Mouse (Mus musculus) stomach, postnatal 0 days (tissue): Measurements from ENCODE around the gene Fuca1. TPM values are rescaled to one million over a fixed set of nuclear protein-coding genes. Genes with fewer than 3 reads are reported as not detected.

Experiments
- ATAC-seq: fragments of 200-750 bp; cut with Nextera tagmentation; 2 replicates; pipeline ENCODE4 v1.8.0; 2017; ENCODE audit not compliant: low FRiP score, low TSS enrichment
- DNase-seq: peaks from one replicate; pipeline ENCODE4 v3.0.0-alpha.2; 2016; ENCODE audit warnings: low spot score
- H3K27ac ChIP-seq: fragments of 300-500 bp; sonication (generic); replicated peaks from 2 replicates; pipeline ENCODE4 v1.5.1; 2014; ENCODE audit warnings: mild to moderate bottlenecking, control low read depth
- H3K27me3 ChIP-seq: fragments of 300-500 bp; sonication (generic); 2 replicates; pipeline ENCODE4 v1.6.1; 2014; ENCODE audit warnings: low read length; ENCODE audit not compliant: control insufficient read depth, insufficient read depth
- H3K36me3 ChIP-seq: fragments of 300-500 bp; sonication (generic); 2 replicates; pipeline ENCODE4 v1.6.1; 2014; ENCODE audit warnings: low read length, mixed read lengths; ENCODE audit not compliant: control insufficient read depth, insufficient read depth
- H3K4me1 ChIP-seq: fragments of 300-500 bp; sonication (generic); replicated peaks from 2 replicates; pipeline ENCODE4 v1.6.1; 2014; ENCODE audit warnings: antibody characterized with exemption; ENCODE audit not compliant: control insufficient read depth, insufficient read depth
- H3K4me2 ChIP-seq: fragments of 300-500 bp; sonication (generic); replicated peaks from 2 replicates; pipeline ENCODE4 v1.6.1; 2014; ENCODE audit warnings: low read depth, mild to moderate bottlenecking, control low read depth, moderate library complexity
- H3K4me3 ChIP-seq: fragments of 300-500 bp; sonication (generic); 2 replicates; pipeline ENCODE4 v1.5.1; 2014; ENCODE audit warnings: low read depth, low read length, control low read depth
- H3K9ac ChIP-seq: fragments of 300-500 bp; sonication (generic); 2 replicates; pipeline ENCODE4 v1.6.1; 2014; ENCODE audit warnings: mild to moderate bottlenecking, low read length, control low read depth, mixed read lengths
- H3K9me3 ChIP-seq: fragments of 300-500 bp; sonication (generic); 2 replicates; pipeline ENCODE4 v1.6.1; 2016; ENCODE audit warnings: low read length; ENCODE audit not compliant: control insufficient read depth
- CTCF ChIP-seq: IDR thresholded peaks from 2 replicates; pipeline ENCODE4 v1.5.1; 2016; ENCODE audit warnings: antibody characterized with exemption, low read depth, mild to moderate bottlenecking, moderate library complexity
- EP300 ChIP-seq: optimal IDR thresholded peaks from 2 replicates; pipeline ENCODE3; 2016; ENCODE audit warnings: antibody characterized with exemption
- WGBS: fragments of 180-500 bp; shearing (Covaris S2); extraction: QIAGEN DNeasy Blood & Tissue Kit; methylation state at CpG from one replicate; pipeline ENCODE4 v1.1.7; 2014; 5-methylcytosine and 5-hydroxymethylcytosine counted together
- polyA plus RNA-seq: library from polyadenylated mRNA; unstranded; fragments of >200 nt; fragmentation: Nextera tagmentation; extraction: Ambion mirVana; gene quantifications from 2 replicates; pipeline ENCODE4 v1.2.1, GENCODE M21; 2015

Fuca1 gene
- polyA plus RNA-seq, 1 experiment from 2014 or later: 171 TPM

DNA sequence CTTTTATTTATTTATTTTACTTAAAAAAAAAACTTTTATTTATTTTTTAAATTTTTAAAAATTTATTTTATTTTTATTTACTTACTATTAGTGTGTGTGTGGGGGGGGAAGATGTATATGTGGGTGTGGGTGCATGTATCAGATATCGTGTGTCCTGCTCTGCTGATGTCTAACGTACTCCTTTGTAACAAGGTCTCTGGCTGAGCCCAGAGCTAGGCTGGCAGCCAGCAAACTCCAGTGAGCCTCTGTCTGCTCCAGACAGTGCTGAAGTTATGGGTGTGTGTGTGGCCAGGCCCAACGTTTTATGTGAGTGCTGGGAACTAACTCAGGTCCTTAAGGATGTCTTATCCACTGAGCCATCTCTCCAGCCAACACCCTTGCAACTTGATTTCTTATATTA lies 8.4 kb upstream of the Fuca1 start:
- Histone ChIP-seq H3K9ac (no peak overlapping the region), H3K27me3 (no peaks in the 10 kb centered on the region), H3K4me1 (no peaks in the 10 kb centered on the region), H3K27ac (no peak overlapping the region), H3K36me3 (no peaks in the 10 kb centered on the region), H3K4me3 (no peak overlapping the region), H3K4me2 (no peak overlapping the region), H3K9me3 (no peaks in the 10 kb centered on the region)
- ATAC-seq (no peak), DNase-seq (no peak)
- no peak for TF ChIP-seq CTCF
- TF ChIP-seq EP300: no peak
- WGBS: 51% methylated on average over 3 of the region's 3 CpGs

DNA sequence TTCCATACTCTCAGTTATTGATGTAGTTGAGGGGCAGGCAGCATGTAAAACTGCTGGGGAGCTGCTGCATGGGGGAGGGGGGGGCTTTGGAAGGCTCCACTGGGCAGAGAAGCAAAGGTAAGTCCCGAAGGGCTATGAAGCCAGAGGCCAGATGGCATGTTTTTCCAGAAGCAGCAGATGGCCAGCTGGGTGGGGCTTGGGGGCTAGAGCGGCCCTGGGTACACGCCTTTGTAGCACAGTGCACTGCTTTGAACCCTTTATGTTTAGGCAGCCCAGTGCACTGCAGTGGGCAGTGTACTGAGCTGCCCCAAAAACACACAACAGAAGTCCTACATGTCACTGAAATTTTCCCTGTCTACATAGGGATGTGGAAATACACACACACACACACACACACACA lies 7.7 kb upstream of the Fuca1 start:
- no peak overlapping the region for H3K4me3 ChIP-seq
- no peak overlapping the region for H3K27ac ChIP-seq
- 41% methylated on average over 3 of the region's 3 CpGs for WGBS
- no peak overlapping the region for H3K9ac ChIP-seq
- H3K27me3 ChIP-seq: no peaks in the 10 kb centered on the region
- no peaks in the 10 kb centered on the region for H3K9me3 ChIP-seq
- H3K4me2 ChIP-seq: no peak overlapping the region
- H3K36me3 ChIP-seq: no peaks in the 10 kb centered on the region
- H3K4me1 ChIP-seq: no peaks in the 10 kb centered on the region
- no peak for ATAC-seq
- TF ChIP-seq EP300 (no peak), CTCF (no peak)
- no peak for DNase-seq

DNA sequence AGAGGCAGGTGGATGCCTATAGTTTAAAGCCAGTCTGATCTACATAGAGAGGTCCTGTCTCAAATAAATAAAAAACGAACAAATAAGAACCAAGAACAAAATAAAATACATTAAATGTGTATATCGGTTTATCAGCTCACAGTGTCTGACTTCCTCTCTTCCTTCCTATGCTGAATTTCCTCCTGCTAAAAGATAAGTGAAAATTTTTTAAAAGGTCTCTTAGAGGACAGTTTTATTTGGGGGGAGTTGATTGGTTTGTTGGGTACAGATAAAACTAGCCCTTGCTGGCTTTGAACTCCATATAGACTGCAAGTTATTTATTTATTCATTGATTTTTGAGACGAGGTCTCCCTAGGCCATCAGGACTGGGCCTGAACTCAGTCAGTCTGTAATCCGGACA lies 7.1 kb upstream of the Fuca1 start:
- Histone ChIP-seq H3K4me1 (no peaks in the 10 kb centered on the region), H3K36me3 (no peaks in the 10 kb centered on the region), H3K27ac (no peak overlapping the region), H3K27me3 (no peaks in the 10 kb centered on the region), H3K4me2 (no peak overlapping the region), H3K4me3 (no peak overlapping the region), H3K9me3 (no peaks in the 10 kb centered on the region), H3K9ac (no peak overlapping the region)
- DNase-seq (no peak), ATAC-seq (no peak)
- no peak for TF ChIP-seq CTCF
- TF ChIP-seq EP300: no peak
- WGBS: 70% methylated on average over 4 of the region's 4 CpGs

DNA sequence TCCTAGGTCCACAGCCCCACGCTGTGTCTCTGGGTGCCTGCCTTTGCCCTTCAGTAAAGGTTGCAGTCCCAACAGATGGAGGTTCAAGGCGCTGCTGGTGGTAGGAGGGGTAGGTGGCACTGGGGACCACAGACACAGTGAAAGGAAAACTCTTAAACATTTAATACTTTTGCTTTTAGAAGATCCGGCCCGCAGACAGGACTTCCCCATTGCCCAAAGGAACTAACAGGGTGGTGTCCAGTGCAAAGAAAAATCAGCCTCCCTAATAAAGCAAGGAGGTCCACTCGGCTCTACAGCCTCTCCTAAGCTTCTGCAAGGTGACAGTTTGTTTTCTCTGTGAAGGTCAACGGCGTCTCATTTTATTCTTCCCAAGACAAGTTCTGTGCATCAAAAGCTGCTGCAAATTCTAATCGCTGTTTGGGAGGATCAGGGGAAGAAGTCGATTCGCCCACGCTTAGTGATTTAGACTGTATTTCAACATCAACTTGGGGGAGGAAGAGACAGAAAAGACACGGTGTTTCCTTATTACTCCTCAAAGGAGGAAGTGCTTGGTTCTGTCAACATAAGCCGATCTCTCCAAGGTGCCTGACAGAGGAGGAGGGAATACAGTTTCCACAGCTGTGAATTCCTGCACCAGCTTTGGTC lies 1.8 kb upstream of the Fuca1 start:
- peak; percentile 47; the same call in 1 of the 2 replicates for ATAC-seq
- H3K27me3 ChIP-seq: no peaks in the 10 kb centered on the region
- H3K4me1 ChIP-seq: no peaks in the 10 kb centered on the region
- H3K27ac ChIP-seq: peak overlapping the region; percentile 63
- WGBS: 72% methylated on average over 13 of the region's 13 CpGs
- DNase-seq: no peak
- no peak overlapping the region for H3K4me3 ChIP-seq
- H3K9me3 ChIP-seq: no peaks in the 10 kb centered on the region
- H3K36me3 ChIP-seq: no peaks in the 10 kb centered on the region
- no peak overlapping the region for H3K4me2 ChIP-seq
- H3K9ac ChIP-seq: no peak overlapping the region
- TF ChIP-seq CTCF (no peak), EP300 (no peak)

DNA sequence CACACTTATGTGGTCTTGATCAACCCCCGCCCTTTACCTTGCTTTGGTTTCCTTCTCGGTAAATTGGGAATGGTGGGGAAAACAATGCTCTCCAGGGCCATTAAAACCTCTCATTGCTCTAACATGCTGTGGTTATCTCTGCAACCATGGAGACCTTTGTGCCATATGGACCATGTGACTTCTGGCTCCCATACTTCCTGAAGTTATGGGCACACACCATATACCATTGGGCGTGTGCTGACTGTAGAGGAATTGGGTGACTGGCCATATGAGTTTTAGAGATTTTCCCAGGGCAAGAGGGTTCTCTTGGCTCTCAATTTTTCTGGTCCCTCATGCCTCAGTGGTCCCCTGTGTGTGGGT lies 1.3 kb upstream of the Fuca1 start:
- peak overlapping the region; percentile 63 for H3K27ac ChIP-seq
- no peak overlapping the region for H3K4me3 ChIP-seq
- ATAC-seq: peak; percentile 58
- H3K4me1 ChIP-seq: no peaks in the 10 kb centered on the region
- H3K9me3 ChIP-seq: no peaks in the 10 kb centered on the region
- TF ChIP-seq EP300: no peak
- 75% methylated on average over 3 of the region's 3 CpGs for WGBS
- peak; percentile 45 for DNase-seq
- H3K27me3 ChIP-seq: no peaks in the 10 kb centered on the region
- no peak overlapping the region for H3K4me2 ChIP-seq
- H3K9ac ChIP-seq: no peak overlapping the region
- H3K36me3 ChIP-seq: no peaks in the 10 kb centered on the region

DNA sequence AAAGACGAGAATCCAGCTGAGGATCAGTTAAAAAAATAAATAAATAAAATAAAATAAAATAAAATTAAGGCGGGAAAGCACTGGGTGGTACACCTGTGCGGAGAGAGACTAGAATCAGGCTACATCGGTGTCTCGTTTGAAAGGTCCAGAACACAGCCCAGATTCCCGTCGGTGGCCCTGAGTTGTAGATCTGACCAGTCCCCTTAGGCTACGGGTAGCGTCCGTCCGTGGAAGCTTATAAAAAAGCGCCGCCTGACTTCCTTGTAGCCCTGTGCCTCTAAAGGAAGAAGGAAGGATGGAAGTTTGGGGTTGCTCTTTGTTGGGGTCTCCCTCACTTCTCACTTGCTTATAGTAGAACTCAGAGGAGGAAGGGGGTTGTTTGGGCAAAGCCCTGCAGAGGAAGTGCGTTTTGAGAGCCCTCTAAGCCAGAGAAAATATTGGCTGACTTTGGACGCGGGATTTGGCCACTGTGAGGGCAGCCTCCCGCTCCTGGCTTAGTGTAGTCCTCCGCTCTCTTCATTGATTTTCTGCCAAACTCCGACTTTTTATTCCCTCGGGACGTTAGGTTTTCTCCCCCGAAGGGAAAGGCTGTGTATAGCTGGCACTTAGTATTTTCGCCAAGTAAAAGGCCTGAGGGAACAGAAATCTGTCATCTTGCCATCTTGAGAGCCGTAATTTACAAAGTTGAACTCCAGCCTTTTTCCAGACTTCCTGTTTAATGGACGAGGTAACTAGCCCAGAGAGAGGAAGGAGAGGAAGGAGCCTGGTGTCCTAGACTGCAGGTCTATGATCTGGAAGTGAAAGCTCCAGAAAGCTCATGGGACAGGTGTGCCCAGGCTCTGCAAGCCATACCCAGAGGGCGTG lies 954 bp downstream of the Fuca1 start:
- H3K9me3 ChIP-seq: no peaks in the 10 kb centered on the region

More for the DNA sequence above, 954 bp downstream of the Fuca1 start:
- Histone ChIP-seq H3K36me3 (no peaks in the 10 kb centered on the region; the same call in 1 of the 2 replicates), H3K9ac (peak overlapping the region; percentile 75), H3K27me3 (no peaks in the 10 kb centered on the region), H3K4me2 (peak overlapping the region; percentile 77), H3K4me1 (no peaks in the 10 kb centered on the region), H3K4me3 (peak overlapping the region; percentile 71), H3K27ac (peak overlapping the region; percentile 69)
- ATAC-seq: no peak
- peak; percentile 41 for DNase-seq
- TF ChIP-seq EP300 (no peak), CTCF (no peak)
- 3% methylated on average over 26 of the region's 26 CpGs for WGBS
